Mouse (Mus musculus) intestine, embryonic 16.5 days (tissue): ENCODE measurements around the gene Kcnj10. TPM values are rescaled to one million over a fixed set of nuclear protein-coding genes. Genes with fewer than 3 reads are reported as not detected.

Experiments used
- ATAC-seq: fragments of 200-750 bp; cut with Nextera tagmentation; 2 replicates; pipeline ENCODE4 v1.8.0; 2017; ENCODE audit warnings: moderate TSS enrichment, moderate library complexity
- H3K27ac ChIP-seq: fragments of 300-500 bp; sonication (generic); 2 replicates; pipeline ENCODE4 v1.5.1; 2014; ENCODE audit warnings: mild to moderate bottlenecking, low read length
- H3K27me3 ChIP-seq: fragments of 300-500 bp; sonication (generic); replicated peaks from 2 replicates; pipeline ENCODE4 v1.6.1; 2014; ENCODE audit warnings: low read length, control low read depth, mixed read lengths; ENCODE audit not compliant: control insufficient read depth, insufficient read depth
- H3K36me3 ChIP-seq: fragments of 300-500 bp; sonication (generic); 2 replicates; pipeline ENCODE4 v1.6.1; 2014; ENCODE audit warnings: low read length, control low read depth; ENCODE audit not compliant: control insufficient read depth, insufficient read depth
- H3K4me1 ChIP-seq: fragments of 300-500 bp; sonication (generic); 2 replicates; pipeline ENCODE4 v1.6.1; 2014; ENCODE audit warnings: low read length, control low read depth, mixed read lengths; ENCODE audit not compliant: control insufficient read depth, insufficient read depth
- H3K4me2 ChIP-seq: fragments of 300-500 bp; sonication (generic); 2 replicates; pipeline ENCODE4 v1.6.1; 2014; ENCODE audit warnings: low read depth, low read length, control low read depth
- H3K4me3 ChIP-seq: fragments of 300-500 bp; sonication (generic); 2 replicates; pipeline ENCODE4 v1.5.1; 2014; ENCODE audit warnings: mild to moderate bottlenecking, low read length
- H3K9ac ChIP-seq: fragments of 300-500 bp; sonication (generic); 2 replicates; pipeline ENCODE4 v1.6.1; 2014; ENCODE audit warnings: low read depth, low read length
- H3K9me3 ChIP-seq: fragments of 300-500 bp; sonication (generic); 2 replicates; pipeline ENCODE4 v1.6.1; 2016; ENCODE audit warnings: low read length, control low read depth; ENCODE audit not compliant: control insufficient read depth
- WGBS: fragments of 180-500 bp; shearing (Covaris S2); extraction: QIAGEN DNeasy Blood & Tissue Kit; methylation state at CpG from one replicate; pipeline ENCODE4 v1.1.7; 2014; 5-methylcytosine and 5-hydroxymethylcytosine counted together
- polyA plus RNA-seq: library from polyadenylated mRNA; unstranded; fragments of >200 nt; fragmentation: Nextera tagmentation; extraction: Ambion mirVana; gene quantifications from 2 replicates; pipeline ENCODE4 v1.2.1, GENCODE M21; 2015

Kcnj10 gene
- polyA plus RNA-seq, 1 experiment from 2014 or later = 0.10 TPM

DNA sequence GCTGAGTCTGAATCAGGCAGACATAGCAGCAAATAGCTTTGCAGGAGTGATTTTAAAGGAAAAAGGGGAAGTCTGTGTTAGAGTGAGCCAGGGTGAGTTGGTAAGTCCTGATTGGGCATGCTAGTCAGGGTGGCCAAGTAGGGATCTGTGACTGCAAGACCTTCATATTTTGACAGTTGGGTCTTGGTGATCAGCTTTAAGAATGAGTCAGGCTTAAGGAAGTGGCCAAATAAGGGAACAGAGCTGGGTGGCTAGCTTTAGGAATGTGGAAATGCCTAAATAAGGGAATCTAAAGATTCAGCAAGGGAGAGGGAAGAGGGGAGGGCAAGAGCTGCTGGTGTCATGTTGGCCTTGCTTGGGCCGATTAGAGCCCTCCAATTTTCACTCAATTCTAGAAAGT, 82.4 kb downstream of the Kcnj10 start:
- H3K27me3 ChIP-seq = no peaks in the 10 kb centered on the region
- ATAC-seq = peak; percentile 31; the same call in 1 of the 2 replicates
- H3K4me3 ChIP-seq = no peak overlapping the region
- H3K4me1 ChIP-seq = no peaks in the 10 kb centered on the region; the same call in 1 of the 2 replicates
- H3K9ac ChIP-seq = no peak overlapping the region
- H3K4me2 ChIP-seq = no peak overlapping the region
- H3K27ac ChIP-seq = no peak overlapping the region
- WGBS = 27% methylated on average over 1 of the region's 1 CpGs
- no peaks in the 10 kb centered on the region for H3K9me3 ChIP-seq
- no peaks in the 10 kb centered on the region for H3K36me3 ChIP-seq

Other genes starting within 250 kb of the Kcnj10 start
- gene Pex19, start 214.5 kb upstream of the Kcnj10 start, polyA plus RNA-seq = 161 TPM in 2 replicates
- gene Dcaf8, start 193.1 kb upstream of the Kcnj10 start, polyA plus RNA-seq = 93.2 and 102 TPM in 2 replicates
- gene Pea15a, start 134.4 kb upstream of the Kcnj10 start, polyA plus RNA-seq = 80.2 and 81.3 TPM in 2 replicates
- 24.1 and 24.6 TPM in 2 replicates for gene Casq1, start 121.3 kb upstream of the Kcnj10 start, polyA plus RNA-seq
- gene Atp1a4, start 82.8 kb upstream of the Kcnj10 start, polyA plus RNA-seq = not detected in 2 replicates
- gene Igsf8, start 79.6 kb upstream of the Kcnj10 start, polyA plus RNA-seq = 43.1 and 45.2 TPM in 2 replicates
- 3.1 and 3.2 TPM in 2 replicates for gene Atp1a2, start 43.1 kb upstream of the Kcnj10 start, polyA plus RNA-seq
- not detected in 2 replicates for gene Kcnj9, start 11.9 kb upstream of the Kcnj10 start, polyA plus RNA-seq
- gene Pigm, start 35.3 kb downstream of the Kcnj10 start, polyA plus RNA-seq = 5.0 and 5.6 TPM in 2 replicates
- 1.6 and 2.3 TPM in 2 replicates for gene Slamf9, start 134.1 kb downstream of the Kcnj10 start, polyA plus RNA-seq
- gene Igsf9, start 140.6 kb downstream of the Kcnj10 start, polyA plus RNA-seq = 109 and 110 TPM in 2 replicates
- 469 and 470 TPM in 2 replicates for gene Tagln2, start 158.8 kb downstream of the Kcnj10 start, polyA plus RNA-seq
- 1.1 and 1.3 TPM in 2 replicates for gene Cfap45, start 179.6 kb downstream of the Kcnj10 start, polyA plus RNA-seq
- 0.15 and 0.31 TPM in 2 replicates for gene Vsig8, start 214.7 kb downstream of the Kcnj10 start, polyA plus RNA-seq
- 0.64 and 0.66 TPM in 2 replicates for gene Slamf8, start 249.4 kb downstream of the Kcnj10 start, polyA plus RNA-seq